Mouse (Mus musculus) gastrocnemius, postnatal 4 days (tissue): Measurements from ENCODE around the gene Klk1. TPM values are rescaled to one million over a fixed set of nuclear protein-coding genes. Genes with fewer than 3 reads are reported as not detected.
A peak's percentile ranks its signal among the peaks of the same experiment; 100 is the strongest.
"Not testable (repeated sequence)": the region's sequence is repeated elsewhere in the genome, so short reads cannot be mapped to it uniquely, and the experiment has no call there.

ENCODE experiments used
- DNase-seq, 2 experiments: peaks; one replicate each; pipeline ENCODE4 v3.0.0; 2021 to 2022; ENCODE audit warnings: low spot score in 2 of 2, mixed read lengths in 2 of 2
- long read RNA-seq, 2 experiments: library from polyadenylated mRNA; stranded (forward); transcript quantifications; one replicate each; pipeline ENCODE4 v2.0.0; 2021
- total RNA-seq, 2 experiments: library from RNA; stranded (reverse); gene quantifications; 2 replicates each; pipeline ENCODE4 v1.2.3; 2021

The Klk1 gene
- total RNA-seq = not detected
- long read RNA-seq, experiment 1 = 0 reads
- long read RNA-seq, experiment 2 = 0 reads

DNA sequence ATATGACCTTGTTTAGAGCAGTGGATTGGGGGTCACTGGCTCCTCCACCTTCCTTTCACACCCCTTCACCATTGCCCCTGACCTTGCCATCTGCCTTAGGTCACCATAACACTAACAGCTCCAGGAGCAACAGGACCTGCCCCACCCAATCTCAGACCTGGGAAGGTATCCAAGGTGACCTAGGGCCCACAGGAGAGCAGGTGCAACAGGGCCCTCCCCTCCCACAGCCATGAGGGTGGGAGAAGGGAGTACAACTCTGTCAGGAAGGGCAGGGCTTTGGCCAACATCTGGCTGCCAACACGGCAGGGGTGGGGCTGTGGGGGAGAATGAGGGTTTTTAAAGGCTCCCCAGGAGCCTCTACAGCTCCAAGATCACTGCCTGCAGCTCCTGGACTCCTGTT lies at the start of gene Klk1:
Klk1 (plus strand) TSS at position 285 of the 400 bp plus-strand sequence.
- DNase-seq = no peak

GRCm38 (mm10) chr7:44179299-44180045 lies 45.7 kb upstream of the Klk1 start:
- DNase-seq = no peak

- not testable (repeated sequence) for DNase-seq
These were observed 38.6 kb upstream of the Klk1 start for GRCm38 (mm10) chr7:44186516-44186915.

DNA sequence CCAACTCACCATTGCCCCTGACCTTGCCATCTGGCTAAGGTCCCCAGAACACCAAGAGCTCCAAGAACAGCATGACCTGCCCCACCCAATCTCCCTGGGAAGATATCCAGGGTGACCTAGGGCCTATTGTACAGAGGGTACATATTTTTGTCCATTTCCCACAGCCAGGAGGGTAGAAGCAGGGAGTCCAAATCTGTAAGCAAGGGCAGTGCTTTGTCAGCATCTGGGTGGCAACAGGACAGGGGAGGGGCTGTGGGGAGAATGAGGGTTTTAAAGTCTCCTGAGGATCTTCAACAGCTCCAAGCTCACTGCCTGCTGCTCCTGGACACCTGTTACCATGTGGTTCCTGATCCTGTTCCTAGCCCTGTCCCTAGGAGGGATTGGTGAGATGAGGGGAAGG lies 37.2 kb upstream of the Klk1 start, which contains the start of gene Klk1b24:
Klk1b24 (plus strand) TSS at position 301 of the 400 bp plus-strand sequence.
- DNase-seq = not testable (repeated sequence)

GRCm38 (mm10) chr7:44193466-44193865 lies 31.7 kb upstream of the Klk1 start:
- DNase-seq = not testable (repeated sequence)

GRCm38 (mm10) chr7:44197891-44198290 lies 27.3 kb upstream of the Klk1 start, which contains the start of gene Klk1b3:
Gene Klk1b3 (plus strand): TSS chr7:44198191.
- DNase-seq = no peak

GRCm38 (mm10) chr7:44207135-44207534 lies 18.0 kb upstream of the Klk1 start, which contains the start of gene Klk1b4:
Gene Klk1b4 (plus strand): TSS chr7:44207435.
- not testable (repeated sequence) for DNase-seq

- no peak for DNase-seq
These were observed 16.9 kb upstream of the Klk1 start for GRCm38 (mm10) chr7:44208307-44208706.

DNA sequence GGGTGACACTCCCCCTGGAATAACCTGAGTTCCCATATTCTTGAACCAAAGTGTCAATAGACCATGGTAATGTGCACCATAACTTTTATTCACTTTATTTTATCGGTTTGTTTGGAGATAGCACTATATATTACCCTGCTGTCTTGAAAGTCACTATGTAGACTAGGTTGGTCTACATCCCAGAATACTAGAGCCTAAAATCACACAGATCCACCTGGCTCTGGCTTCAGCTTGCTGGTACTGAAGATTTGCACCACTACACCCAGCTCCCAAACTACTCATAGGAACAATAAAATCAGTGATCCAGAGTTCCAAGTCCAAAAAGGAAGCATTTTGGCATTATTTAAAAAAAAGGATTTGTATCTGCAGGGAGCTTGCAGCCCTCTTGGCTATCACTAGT lies 9.5 kb upstream of the Klk1 start, which contains the start of gene Klk1b5:
Klk1b5 (plus strand) TSS at position 301 of the 400 bp plus-strand sequence.
- DNase-seq = no peak

DNA sequence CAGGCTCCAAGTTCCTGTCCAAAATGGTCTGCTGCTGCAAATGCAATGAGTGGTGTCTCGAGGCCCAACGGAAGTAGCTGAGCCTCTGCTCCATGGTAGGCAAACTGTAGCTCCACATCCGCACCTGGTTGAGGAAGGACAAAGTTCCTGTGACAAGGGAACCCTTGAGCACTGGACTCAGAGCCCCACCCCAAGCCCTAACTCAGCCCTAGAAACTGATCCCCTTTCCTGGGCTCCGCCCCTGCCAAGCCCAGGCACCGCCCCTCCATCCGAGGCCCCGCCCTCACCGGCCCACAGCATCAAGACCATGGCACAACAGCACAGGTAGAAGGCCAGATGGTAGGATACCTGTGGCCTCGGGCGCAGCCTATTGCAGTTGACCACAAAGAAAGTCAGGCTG lies 3.6 kb upstream of the Klk1 start:
- not testable (repeated sequence) for DNase-seq

- DNase-seq = not testable (repeated sequence)
These were observed 2.8 kb upstream of the Klk1 start for GRCm38 (mm10) chr7:44222335-44222734.

GRCm38 (mm10) chr7:44235909-44236308 lies 10.7 kb downstream of the Klk1 start, which contains the start of gene Gm36864:
Gene Gm36864 (plus strand): TSS chr7:44236177.
- DNase-seq = no peak

DNA sequence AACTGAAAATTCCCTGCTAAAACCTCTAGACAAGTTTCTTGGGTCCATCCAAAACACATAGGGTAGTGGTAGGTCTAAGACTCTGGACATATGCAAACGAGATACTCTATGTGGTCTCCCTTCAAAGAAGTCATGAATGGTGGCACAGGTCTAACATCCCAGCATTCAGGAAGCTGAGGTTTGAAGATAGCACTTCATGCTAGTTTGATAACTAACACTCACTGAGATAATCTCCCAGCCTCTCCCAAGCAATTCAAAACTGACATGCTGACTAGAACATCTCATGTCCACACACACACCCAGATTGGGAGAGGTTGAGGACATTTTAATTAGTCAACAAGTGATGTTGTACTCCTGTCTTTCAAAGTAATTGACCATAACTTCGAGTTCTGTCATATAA lies 14.8 kb downstream of the Klk1 start:
- no peak for DNase-seq

GRCm38 (mm10) chr7:44240712-44241111 lies 15.6 kb downstream of the Klk1 start:
- no peak for DNase-seq

DNA sequence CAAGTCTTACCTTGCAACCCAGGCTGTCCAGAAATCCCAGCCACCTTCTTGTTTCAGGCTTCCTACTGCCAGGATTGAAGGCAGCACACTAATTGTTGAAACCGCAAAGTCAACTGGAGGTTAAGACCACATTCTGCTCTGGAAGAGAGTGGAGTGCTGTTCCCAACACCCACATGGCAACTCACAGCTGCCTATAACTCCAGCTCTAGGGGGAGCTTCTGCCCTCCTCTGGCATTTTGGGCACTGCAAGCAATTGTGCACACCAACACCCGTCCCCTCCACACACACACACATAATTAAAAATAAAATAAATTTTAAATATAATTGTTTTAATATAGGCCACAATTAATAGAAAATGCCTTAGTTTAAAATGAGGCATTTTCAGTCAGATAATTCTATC lies 16.0 kb downstream of the Klk1 start:
- no peak for DNase-seq

GRCm38 (mm10) chr7:44244080-44244479 lies 18.9 kb downstream of the Klk1 start:
- DNase-seq = no peak

DNA sequence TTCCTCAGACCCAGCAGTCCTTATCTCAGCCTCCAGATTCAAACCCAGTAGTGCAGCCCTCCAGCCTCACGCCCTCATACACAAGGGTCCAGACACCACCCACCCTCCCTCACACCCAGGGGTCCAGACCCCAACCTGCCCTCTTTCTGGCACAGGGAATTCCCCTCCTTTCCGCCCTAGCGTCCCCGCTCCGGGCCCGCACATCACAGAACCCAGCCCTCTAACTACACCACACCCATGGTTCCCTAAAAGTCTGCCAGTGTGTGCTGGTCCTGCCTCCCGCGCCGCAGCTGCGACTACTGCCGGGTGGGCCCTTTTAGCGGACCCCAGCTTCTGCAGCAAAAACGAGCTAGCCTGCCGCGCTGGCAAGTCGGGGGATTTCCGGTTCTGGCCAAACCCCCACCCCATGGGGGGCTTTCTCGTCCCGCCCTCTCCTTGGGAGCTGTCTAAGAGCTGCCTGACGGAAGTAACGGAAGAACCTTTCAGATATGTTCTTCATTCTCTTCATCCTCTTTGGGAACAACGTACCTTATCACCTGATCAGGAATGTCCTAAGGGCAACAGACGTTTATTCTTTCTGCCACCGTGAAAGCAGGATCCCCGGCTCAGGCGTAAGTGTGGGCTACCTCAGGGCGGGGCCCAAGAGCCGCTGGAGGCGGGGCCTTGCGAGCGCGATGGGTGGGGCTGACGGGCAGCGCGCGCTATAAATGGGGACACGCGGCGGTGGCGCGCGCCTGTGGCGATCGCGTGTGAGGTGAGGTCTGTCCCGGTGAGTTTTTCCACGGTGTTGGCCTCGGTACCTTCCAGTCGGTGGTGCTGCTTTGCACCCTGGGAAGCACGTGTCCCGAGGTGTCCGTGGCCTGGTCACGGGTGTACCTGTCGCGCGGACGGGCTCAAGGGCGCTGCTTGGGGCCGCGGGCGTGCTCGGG lies 21.2 kb downstream of the Klk1 start, which contains the start of the genes 1700028J19Rik and 2410002F23Rik:
1700028J19Rik (minus strand) TSS at position 641 of the 929 bp plus-strand sequence.
2410002F23Rik (plus strand) TSS at position 668 of the 929 bp plus-strand sequence.
- peak; percentile 86 to 92 for DNase-seq

- no peak for DNase-seq
These were observed 21.9 kb downstream of the Klk1 start for GRCm38 (mm10) chr7:44246984-44247470.

DNA sequence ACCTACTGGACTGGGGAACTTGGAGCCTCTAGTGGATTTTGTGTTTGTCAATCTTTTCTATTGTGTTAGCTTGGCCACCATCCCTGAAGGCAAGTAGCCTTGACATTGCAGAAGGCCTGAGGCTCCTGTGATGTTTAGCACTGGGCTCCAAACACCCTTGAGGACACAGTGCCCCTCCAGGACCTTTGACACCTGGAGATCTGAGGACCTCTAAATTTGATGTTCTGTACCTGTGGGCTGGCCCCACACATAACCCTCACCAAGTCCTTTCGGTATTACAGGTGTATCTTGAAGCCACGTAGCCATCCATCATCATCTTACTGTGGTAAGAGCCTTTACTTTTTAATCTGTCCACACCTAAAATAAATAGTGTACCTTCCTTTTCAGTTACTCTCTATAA lies 22.8 kb downstream of the Klk1 start:
- DNase-seq = no peak

DNA sequence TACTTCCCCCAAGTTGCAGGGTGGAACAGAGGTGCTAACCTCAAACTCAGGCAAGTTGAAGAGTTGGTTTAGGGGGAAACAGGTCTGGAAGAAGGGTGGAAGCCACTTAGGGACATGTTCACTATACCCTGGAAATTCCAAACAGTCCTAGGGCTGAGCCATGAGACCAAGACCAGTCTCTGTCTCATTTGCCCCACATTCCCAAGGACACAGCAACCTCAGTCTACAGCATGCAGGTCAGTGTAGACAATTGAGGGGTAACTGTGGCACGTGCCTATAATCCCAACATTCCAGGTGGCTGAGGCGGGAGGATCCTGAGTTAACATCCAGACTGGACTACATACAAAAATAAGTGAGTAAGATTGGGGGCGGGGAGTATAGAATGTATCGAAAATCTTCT lies 24.1 kb downstream of the Klk1 start:
- DNase-seq = no peak

GRCm38 (mm10) chr7:44250732-44251275 lies 25.6 kb downstream of the Klk1 start:
- DNase-seq = not testable (repeated sequence)
